Mouse (Mus musculus): Measurements from ENCODE around the gene Dok7.

The Dok7 gene

DNA sequence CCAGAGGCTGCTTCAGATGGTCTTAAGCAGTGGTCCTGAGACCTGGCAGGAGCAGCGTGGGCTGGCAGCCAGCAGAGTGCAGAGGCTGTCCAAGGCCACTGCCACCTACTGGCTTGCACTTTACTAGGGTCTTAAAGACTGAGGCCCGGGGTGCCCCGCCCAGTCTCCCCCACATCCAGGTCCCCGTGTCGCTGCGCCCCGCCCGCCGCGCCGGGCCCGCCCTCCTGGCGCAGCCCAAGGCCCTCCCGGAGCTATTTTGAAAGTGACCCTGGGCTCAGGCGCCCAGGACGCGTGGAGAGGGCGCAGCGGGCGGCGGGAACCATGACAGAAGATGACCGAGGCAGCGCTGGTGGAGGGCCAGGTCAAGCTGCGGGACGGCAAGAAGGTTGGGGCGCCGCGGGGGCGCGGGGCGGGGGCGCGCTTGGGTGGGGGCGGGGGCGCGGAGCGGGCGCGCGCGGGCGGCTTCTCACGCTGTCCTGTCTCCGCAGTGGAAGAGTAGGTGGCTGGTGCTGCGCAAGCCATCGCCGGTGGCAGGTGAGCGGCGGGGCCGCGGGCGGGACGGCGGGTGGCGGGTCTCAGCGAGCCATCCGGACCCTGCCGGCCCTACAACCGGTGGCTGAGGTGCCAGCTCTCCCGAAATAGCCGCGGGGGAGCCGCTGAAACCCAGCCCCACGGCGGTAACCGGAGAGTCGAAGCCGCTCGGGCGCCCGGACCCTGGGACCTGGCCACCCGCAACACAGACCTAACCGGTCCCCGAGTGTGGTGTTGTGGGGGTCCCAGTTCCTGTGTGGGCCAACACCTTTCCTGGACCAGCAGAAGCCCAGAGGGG lies at the start of gene Dok7:
Gene Dok7 (plus strand): TSS at position 163 of the 829 bp plus-strand sequence.
- DNase-seq = peak; percentile 50 to 61

- no peak for DNase-seq
These were observed 47.4 kb upstream of the Dok7 start for GRCm38 (mm10) chr5:35009163-35009562.

DNA sequence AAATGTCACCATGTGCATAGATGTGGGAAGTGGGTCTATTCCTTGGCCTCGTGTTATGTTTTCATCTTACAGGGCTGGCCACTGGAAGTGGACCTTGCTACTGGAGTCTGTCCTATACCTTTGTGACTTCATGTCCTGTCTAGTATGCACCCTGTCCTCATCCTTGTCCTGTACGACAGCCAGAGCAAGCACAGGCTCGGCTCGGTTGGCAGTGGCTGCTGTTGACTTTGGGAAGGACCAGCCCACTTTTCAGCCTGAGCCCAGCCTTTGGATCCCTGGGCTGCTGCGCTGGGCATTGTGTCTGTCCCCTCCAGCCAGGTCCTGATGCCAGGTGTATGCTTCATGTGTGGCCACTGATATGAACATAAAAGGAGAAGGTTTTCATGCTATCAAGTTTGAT lies 45.9 kb upstream of the Dok7 start:
- no peak for DNase-seq

DNA sequence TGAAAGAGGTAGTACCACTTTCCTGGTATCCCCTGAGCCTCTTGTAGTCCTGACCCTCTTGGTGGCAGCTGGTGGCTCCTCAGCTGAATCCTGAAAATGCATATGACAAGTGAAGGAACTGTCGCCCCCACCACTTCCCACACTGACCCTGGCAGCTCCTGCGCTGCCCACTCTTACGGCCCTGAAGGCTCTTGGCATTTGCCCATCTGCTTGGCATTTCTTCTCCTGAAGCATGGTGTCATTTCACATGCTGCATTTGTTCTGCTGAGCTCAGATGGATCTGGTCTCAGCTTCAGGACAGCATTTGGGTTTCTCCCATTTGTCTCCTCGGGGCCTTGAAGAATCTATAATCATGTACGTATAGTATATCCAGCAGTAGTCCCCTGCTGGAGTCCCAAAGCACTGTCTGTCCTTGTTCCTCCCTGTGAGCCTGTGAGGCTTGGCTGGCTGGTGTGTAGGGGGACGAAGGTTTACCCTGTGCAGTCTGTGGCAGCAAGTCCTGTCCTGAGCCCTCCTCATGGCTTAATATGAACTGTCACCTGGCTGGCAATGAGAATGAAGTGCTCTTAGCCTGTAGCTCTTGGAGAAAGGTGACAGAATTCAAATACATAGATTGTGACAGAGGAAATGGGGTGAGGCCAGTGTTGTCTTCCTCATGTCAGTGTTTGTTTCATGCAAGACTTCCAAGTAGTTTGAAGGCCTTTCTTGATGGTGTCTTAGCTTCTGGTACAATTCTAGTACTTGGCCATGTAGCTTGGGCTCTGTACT lies 45.2 kb upstream of the Dok7 start:
- no peak for DNase-seq

GRCm38 (mm10) chr5:35014036-35014435 lies 42.5 kb upstream of the Dok7 start:
- DNase-seq = no peak

GRCm38 (mm10) chr5:35019673-35020300 lies 36.8 kb upstream of the Dok7 start:
- DNase-seq = no peak

- no peak for DNase-seq
These were observed 35.9 kb upstream of the Dok7 start for GRCm38 (mm10) chr5:35020410-35021241.

DNA sequence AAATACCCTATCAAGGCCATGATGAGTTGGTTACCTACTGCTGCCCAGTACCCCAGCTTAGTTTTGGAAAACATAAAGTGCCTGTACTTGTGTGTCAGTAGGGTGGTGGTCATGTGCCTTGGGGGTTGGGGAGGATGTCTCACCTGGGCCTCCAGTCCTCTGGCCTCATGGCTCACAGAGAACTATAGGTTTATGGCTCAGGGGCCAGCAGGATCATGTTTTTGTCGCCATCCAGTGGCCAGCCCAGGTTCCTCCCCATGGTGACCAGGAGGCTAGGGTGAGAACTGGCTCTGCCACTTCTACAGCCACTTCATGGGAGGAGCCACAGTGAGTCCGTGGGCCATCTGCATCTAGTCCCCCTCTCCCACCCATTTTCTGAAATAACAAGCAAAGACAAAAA lies 31.6 kb upstream of the Dok7 start:
- peak; percentile 45 to 48 for DNase-seq

- DNase-seq = no peak
These were observed 27.3 kb upstream of the Dok7 start for GRCm38 (mm10) chr5:35029303-35029702.

DNA sequence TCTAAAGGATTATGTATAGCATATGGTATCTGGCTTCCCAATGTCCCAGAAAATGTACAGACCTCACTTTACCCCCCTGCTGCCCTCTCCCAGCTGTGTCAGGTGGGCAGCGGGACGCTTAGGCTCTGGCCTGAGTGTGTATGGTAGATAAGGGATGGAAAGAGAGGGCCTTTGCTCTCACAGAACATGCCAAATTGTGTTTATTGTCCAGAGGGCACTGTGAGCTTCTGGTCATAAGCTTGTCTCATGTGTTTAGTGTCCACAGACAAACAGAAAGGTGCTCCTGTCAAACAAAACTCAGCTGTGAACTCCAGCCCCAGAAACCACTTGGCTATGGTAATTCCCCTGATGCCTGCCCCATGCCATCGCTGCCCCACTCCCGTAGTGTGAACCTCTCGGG lies 26.8 kb upstream of the Dok7 start:
- DNase-seq = no peak

GRCm38 (mm10) chr5:35033068-35033467 lies 23.5 kb upstream of the Dok7 start:
- DNase-seq = no peak

- no peak for DNase-seq
These were observed 22.9 kb upstream of the Dok7 start for GRCm38 (mm10) chr5:35033619-35034018.

GRCm38 (mm10) chr5:35035141-35035540 lies 21.4 kb upstream of the Dok7 start:
- DNase-seq = no peak

DNA sequence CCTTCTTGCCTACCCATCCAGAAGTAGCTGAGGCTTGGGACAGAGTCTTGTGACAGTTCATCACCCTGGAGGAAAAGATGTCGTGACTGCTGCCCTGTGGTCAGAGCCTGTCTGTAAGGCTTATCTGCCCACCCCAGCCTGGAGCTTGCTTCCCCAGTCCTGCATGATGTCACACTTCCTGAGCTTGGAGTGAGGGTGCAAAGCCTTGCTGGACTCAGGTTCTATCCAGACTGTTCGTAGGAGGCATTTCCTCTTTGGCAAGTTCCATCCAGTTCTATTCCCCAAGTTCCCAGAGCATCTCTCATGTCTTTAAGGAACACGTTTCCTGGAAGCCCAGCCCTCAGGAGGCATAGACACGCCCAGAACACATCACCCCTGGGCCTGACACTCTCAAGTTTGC lies 20.8 kb upstream of the Dok7 start:
- DNase-seq = no peak

GRCm38 (mm10) chr5:35037438-35037837 lies 19.1 kb upstream of the Dok7 start:
- no peak for DNase-seq

DNA sequence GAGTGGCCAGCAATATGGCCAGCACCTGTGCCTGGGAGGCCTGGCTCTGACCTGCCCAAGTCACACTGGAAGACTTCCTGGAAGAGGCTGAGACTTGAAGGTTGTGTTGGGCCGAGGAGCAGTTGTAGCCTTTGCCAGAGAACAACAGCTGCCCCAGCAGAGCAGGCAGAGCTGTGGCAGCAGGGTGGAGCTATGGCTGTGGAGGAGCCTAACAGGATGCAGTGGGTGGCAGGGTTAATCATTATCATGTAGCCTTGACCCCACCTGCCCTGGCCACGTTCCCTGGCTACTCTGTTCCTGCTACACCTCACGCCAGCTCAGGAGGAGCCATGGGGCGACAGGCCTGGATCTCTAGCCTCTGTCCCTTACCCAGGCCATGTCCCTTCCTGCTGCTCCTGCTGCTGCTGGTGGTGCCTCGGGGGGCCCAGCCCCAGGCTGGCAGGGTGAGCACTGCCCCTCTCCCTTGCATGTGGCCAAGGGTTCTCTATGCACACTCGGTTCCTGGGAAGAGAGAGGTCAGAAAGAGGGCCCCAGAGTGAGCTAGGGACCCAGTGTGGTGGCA lies 15.2 kb upstream of the Dok7 start, which contains the start of gene Hgfac:
Gene Hgfac (plus strand): TSS at position 242 of the 562 bp plus-strand sequence.
- DNase-seq = no peak

DNA sequence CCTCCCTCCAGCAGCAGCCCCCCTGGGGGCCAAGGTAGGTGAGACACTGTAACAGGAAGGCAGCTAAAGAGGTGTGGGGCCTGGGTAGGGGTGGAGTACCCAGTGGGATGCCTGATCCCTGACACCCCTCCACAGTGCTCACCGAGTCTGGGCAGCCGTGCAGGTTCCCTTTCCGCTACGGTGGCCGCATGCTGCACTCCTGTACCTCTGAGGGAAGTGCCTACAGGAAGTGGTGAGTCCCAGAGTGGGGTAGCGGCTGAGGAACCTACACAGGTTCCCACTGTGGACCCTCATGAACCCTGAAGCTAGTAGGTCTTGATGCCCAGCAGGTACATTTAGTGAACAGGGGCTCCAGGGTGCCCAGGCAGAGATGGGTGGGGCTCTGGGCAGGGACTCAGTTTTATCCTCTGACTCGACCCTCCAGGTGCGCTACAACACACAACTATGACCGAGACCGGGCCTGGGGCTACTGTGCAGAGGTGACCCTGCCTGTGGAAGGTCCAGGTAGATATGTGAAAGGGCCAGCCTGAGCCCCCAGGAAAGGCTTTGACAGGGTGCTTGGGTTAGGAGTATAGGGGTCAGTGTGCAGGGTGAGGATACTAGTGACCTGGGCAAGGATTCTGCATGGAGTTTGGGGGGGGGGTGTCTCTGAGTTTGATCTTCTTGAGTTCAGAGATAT lies 14.0 kb upstream of the Dok7 start:
- no peak for DNase-seq

- DNase-seq = peak; percentile 77 to 78
These were observed 13.5 kb upstream of the Dok7 start for GRCm38 (mm10) chr5:35043110-35043451.

- DNase-seq = no peak
These were observed 6.0 kb upstream of the Dok7 start for GRCm38 (mm10) chr5:35050541-35050940.

DNA sequence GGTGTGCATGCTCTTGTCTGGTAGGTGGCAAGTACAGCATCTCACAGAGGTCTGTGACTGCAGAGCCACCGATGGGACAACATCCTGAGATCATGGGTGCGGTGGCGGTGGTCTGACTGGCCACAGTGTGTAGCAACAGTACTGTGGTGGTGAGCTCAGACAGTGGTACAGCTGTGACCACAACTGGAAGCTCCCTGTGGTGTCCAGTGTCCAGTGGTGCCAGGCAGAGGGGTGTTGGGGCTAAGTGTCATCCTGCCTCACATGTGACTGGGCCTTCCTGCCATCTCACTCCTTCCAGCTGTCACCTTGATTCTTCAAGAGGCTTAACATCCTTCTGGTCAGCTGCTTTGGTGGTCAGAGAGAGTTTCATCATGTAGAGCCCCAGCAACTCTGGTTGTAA lies 1.9 kb upstream of the Dok7 start:
- DNase-seq = no peak

DNA sequence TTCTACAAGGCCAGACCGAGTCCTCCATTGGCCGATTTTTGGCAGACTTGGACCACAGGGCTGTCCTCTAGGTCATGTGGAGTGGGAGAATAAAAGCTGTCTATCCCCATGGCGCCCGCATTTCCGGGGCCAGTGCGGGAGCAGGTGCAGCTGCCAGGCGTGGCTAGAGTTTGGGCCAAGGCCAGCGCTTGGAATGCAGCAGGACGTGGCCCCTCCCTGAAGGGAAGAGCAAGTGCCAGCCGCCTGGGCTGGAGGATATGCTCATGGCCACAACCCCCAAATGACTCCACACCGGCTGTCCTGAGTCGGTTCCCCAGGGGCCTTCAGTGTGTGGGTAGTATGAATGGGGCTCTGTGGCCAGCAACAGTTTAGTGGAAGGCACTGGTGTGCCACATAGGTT lies 1.5 kb upstream of the Dok7 start:
- peak; percentile 19 to 23 for DNase-seq

DNA sequence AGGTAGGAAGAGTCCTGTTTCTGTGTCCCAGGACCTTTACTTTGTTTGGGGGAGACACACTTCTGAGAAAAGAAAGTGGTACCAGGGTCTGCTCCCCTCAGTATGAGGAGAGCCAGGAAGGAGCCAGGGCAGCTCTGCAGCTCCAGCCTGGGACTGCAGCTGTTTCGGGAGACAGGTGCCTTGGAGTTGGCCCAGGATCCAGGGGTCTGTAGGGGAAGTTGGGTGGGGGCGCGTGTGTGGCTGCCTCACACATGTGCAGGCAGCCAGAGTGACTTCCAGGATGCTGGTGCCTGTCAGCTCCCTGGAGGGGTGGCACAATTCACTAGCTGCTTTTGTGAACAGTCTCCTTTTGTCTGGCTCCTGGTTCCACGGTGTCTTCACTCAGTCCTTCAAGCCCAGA lies 1.0 kb downstream of the Dok7 start:
- no peak for DNase-seq

Data from cerebellum, adult 18-20 months (tissue).